Mouse (Mus musculus): Measurements from ENCODE around the gene Slc40a1. TPM values are rescaled to one million over a fixed set of nuclear protein-coding genes. Genes with fewer than 3 reads are reported as not detected.

The Slc40a1 gene
- total and polyA plus RNA-seq, 2 experiments from 2014 or later = 13.9 to 28.7 TPM

- Histone ChIP-seq H3K27me3 (ENCODE audit: insufficient read depth, low read length) (no peaks in the 10 kb centered on the region), H3K4me3 (ENCODE audit: low read depth, low read length) (no peak overlapping the region), H3K9me3 (ENCODE audit: low read length) (no peaks in the 10 kb centered on the region), H3K27ac (ENCODE audit: low read depth, low read length) (no peak overlapping the region), H3K4me2 (ENCODE audit: low read depth) (no peak overlapping the region), H3K9ac (no peak overlapping the region), H3K4me1 (ENCODE audit: insufficient read depth) (no peaks in the 10 kb centered on the region), H3K36me3 (ENCODE audit: insufficient read depth) (no peaks in the 10 kb centered on the region)
- ATAC-seq (no peak), DNase-seq (no peak)
- 88% methylated on average over 4 of the region's 4 CpGs for WGBS
- no peak for TF ChIP-seq CTCF (IDR thresholded peaks at IDR 0.05; ENCODE audit: low read depth)
Observed at GRCm38 (mm10) chr1:45914236-45914635, 12.1 kb downstream of the Slc40a1 start.

DNA sequence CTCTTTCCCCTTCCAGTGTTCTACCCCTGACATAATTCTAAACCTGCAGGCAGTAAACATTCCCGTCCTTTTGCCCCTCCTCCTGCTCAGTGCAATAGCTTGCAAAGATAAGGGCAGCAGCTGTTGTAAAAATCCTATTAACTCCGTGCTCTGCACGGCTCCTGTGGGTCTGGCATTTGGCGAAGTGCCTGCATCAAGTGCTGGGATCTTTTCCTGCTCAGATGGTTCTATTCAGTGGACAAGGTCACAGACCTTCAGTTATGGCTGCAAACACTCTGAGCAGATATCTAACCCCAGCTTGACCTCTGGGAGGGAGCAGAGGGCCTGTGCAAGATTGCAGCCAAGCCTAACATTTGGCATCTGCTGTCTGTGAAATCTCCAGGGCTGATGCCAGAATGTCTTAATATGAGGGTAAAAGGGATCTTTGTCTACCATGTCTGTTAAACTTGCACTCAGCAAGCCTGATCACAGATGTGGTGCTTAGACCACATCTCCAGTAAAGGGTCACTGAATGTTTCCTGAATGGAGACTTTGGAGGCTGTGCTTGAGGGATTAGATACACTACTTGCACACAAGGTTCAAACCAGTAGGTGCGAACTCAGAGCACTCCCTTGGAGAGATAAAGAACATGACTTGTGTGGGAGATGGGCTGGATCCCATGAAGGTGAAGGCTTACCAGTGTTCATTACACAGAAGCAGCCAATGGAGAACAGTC, 21.1 kb downstream of the Slc40a1 start:
- no peak overlapping the region for H3K9ac ChIP-seq
- H3K36me3 ChIP-seq (ENCODE audit: insufficient read depth) = no peaks in the 10 kb centered on the region
- H3K4me2 ChIP-seq (ENCODE audit: low read depth) = no peak overlapping the region
- no peak for TF ChIP-seq CTCF (IDR thresholded peaks at IDR 0.05; ENCODE audit: low read depth)
- H3K4me3 ChIP-seq (ENCODE audit: low read depth, low read length) = no peak overlapping the region
- no peaks in the 10 kb centered on the region for H3K9me3 ChIP-seq (ENCODE audit: low read length)
- WGBS = 25% methylated on average over 5 of the region's 5 CpGs
- ATAC-seq (no peak), DNase-seq (no peak)
- H3K27ac ChIP-seq (ENCODE audit: low read depth, low read length) = no peak overlapping the region
- no peaks in the 10 kb centered on the region for H3K27me3 ChIP-seq (ENCODE audit: insufficient read depth, low read length)
- H3K4me1 ChIP-seq (ENCODE audit: insufficient read depth) = no peaks in the 10 kb centered on the region

- H3K27me3 ChIP-seq (ENCODE audit: insufficient read depth, low read length) = no peaks in the 10 kb centered on the region
- H3K36me3 ChIP-seq (ENCODE audit: insufficient read depth) = no peaks in the 10 kb centered on the region
- WGBS = 80% methylated on average over 3 of the region's 3 CpGs
- DNase-seq (no peak), ATAC-seq (no peak)
- H3K4me3 ChIP-seq (ENCODE audit: low read depth, low read length) = no peak overlapping the region
- TF ChIP-seq CTCF (IDR thresholded peaks at IDR 0.05; ENCODE audit: low read depth) = no peak
- no peaks in the 10 kb centered on the region for H3K9me3 ChIP-seq (ENCODE audit: low read length)
- no peaks in the 10 kb centered on the region for H3K4me1 ChIP-seq (ENCODE audit: insufficient read depth)
- no peak overlapping the region for H3K27ac ChIP-seq (ENCODE audit: low read depth, low read length)
- no peak overlapping the region for H3K4me2 ChIP-seq (ENCODE audit: low read depth)
- H3K9ac ChIP-seq = no peak overlapping the region
Observed at GRCm38 (mm10) chr1:45904161-45904560, 22.2 kb downstream of the Slc40a1 start.

- no peaks in the 10 kb centered on the region for H3K27me3 ChIP-seq (ENCODE audit: insufficient read depth, low read length)
- H3K36me3 ChIP-seq (ENCODE audit: insufficient read depth) = no peaks in the 10 kb centered on the region
- H3K4me1 ChIP-seq (ENCODE audit: insufficient read depth) = no peaks in the 10 kb centered on the region
- H3K9ac ChIP-seq = no peak overlapping the region
- H3K4me3 ChIP-seq (ENCODE audit: low read depth, low read length) = no peak overlapping the region
- no peak overlapping the region for H3K4me2 ChIP-seq (ENCODE audit: low read depth)
- no peak for TF ChIP-seq CTCF (IDR thresholded peaks at IDR 0.05; ENCODE audit: low read depth)
- ATAC-seq (no peak), DNase-seq (no peak)
- 71% methylated on average over 1 of the region's 1 CpGs for WGBS
- H3K27ac ChIP-seq (ENCODE audit: low read depth, low read length) = no peak overlapping the region
- no peaks in the 10 kb centered on the region for H3K9me3 ChIP-seq (ENCODE audit: low read length)
Observed at GRCm38 (mm10) chr1:45898044-45898443, 28.3 kb downstream of the Slc40a1 start.

DNA sequence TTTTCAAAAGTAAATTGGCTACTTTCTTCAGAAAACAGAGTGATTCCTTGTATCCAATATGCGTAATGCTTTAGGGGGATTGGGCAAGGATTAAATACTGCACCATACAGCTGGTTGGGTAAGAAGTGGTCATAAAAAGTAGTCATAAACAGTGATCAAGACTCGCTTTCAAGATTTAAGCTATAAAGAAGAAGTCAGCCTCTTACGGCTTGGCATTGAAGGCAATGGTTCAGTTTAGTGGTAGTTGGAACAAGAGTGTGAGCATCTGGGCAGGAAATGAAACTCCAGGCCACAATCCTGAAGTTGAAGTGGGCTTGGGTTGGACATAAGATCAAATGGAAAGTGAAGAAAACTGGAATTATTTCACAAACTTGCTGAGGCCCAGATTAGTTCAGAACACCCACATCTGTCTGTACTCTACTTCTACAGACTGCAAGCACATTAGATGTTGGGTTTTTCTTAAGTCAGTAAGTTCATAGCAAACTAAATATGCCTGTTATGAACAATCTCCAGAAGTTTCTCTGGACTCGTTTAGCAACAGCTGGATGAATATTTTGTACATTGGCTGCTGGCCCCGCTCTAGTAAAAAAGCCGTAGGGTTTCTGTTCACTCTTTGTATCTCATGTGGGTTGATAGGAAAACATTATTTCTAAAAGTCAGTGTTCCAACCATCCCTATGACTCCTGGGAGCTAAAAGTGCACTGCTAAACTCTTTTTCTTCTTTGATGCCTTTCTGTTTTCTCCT, 32.0 kb downstream of the Slc40a1 start:
- Histone ChIP-seq H3K4me2 (ENCODE audit: low read depth) (no peak overlapping the region), H3K9ac (no peak overlapping the region), H3K4me1 (ENCODE audit: insufficient read depth) (no peaks in the 10 kb centered on the region), H3K4me3 (ENCODE audit: low read depth, low read length) (no peak overlapping the region), H3K27ac (ENCODE audit: low read depth, low read length) (no peak overlapping the region), H3K9me3 (ENCODE audit: low read length) (no peaks in the 10 kb centered on the region), H3K27me3 (ENCODE audit: insufficient read depth, low read length) (no peaks in the 10 kb centered on the region), H3K36me3 (ENCODE audit: insufficient read depth) (no peaks in the 10 kb centered on the region)
- TF ChIP-seq CTCF (IDR thresholded peaks at IDR 0.05; ENCODE audit: low read depth) = no peak
- WGBS = 94% methylated on average over 6 of the region's 6 CpGs
- ATAC-seq (no peak), DNase-seq (no peak)

GRCm38 (mm10) chr1:45891986-45892385, 34.3 kb downstream of the Slc40a1 start:
- Histone ChIP-seq H3K4me1 (ENCODE audit: insufficient read depth) (no peaks in the 10 kb centered on the region), H3K4me3 (ENCODE audit: low read depth, low read length) (no peak overlapping the region), H3K4me2 (ENCODE audit: low read depth) (no peak overlapping the region), H3K36me3 (ENCODE audit: insufficient read depth) (no peaks in the 10 kb centered on the region), H3K27ac (ENCODE audit: low read depth, low read length) (no peak overlapping the region), H3K9ac (no peak overlapping the region), H3K27me3 (ENCODE audit: insufficient read depth, low read length) (no peaks in the 10 kb centered on the region), H3K9me3 (ENCODE audit: low read length) (no peaks in the 10 kb centered on the region)
- TF ChIP-seq CTCF (IDR thresholded peaks at IDR 0.05; ENCODE audit: low read depth) = no peak
- DNase-seq (no peak), ATAC-seq (no peak)
- 67% methylated on average over 2 of the region's 2 CpGs for WGBS

GRCm38 (mm10) chr1:45890173-45890572, 36.1 kb downstream of the Slc40a1 start, which contains the start of gene Gm5269:
TSS of gene Gm5269 (minus strand) at chr1:45890273.
- Histone ChIP-seq H3K4me3 (ENCODE audit: low read depth, low read length) (no peak within 1 kb of the TSS), H3K9me3 (ENCODE audit: low read length) (no peaks in the 10 kb centered on the region), H3K9ac (no peak within 1 kb of the TSS), H3K27ac (ENCODE audit: low read depth, low read length) (no peak within 1 kb of the TSS), H3K4me2 (ENCODE audit: low read depth) (no peak within 1 kb of the TSS), H3K4me1 (ENCODE audit: insufficient read depth) (no peaks in the 10 kb centered on the region), H3K36me3 (ENCODE audit: insufficient read depth) (no peaks in the 10 kb centered on the region), H3K27me3 (ENCODE audit: insufficient read depth, low read length) (no peaks in the 10 kb centered on the region)
- no peak for TF ChIP-seq CTCF (IDR thresholded peaks at IDR 0.05; ENCODE audit: low read depth)
- ATAC-seq (no peak), DNase-seq (no peak)
